Mouse (Mus musculus): ENCODE results near the gene Nxpe5.

The Nxpe5 gene

GRCm38 (mm10) chr5:138277994-138278393 is 52.3 kb downstream of the Nxpe5 start:
- no peak for DNase-seq (ENCODE audit: low spot score)

GRCm38 (mm10) chr5:138279585-138280424 is 54.1 kb downstream of the Nxpe5 start, which contains the start of the genes Gm43720, Gpc2 and Stag3:
Gene Gm43720, minus strand, starts transcription at chr5:138279958.
Gene Gpc2, minus strand, starts transcription at chr5:138280005.
Gene Stag3, plus strand, starts transcription at chr5:138280240.
- DNase-seq (ENCODE audit: low spot score), result peak; percentile 90

DNA sequence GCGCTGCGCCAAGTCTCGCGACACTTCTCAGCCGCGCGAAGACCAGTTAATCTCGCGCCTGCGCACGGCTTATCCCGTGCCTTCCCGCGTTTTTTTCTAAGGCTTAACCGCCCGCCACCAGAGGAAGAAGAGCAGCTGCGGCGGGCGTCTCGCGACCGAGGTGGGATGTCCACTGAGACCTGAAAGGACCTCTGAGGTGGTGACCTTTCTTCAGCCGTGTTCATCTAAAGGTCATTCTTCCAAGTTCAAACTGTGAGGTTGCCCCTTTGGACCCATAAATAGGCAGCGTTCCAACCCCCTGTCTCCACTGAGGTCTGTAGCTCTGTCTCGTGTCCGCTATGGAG is 54.7 kb downstream of the Nxpe5 start:
- peak; percentile 81 for DNase-seq (ENCODE audit: low spot score)

- peak; percentile 34 for DNase-seq (ENCODE audit: low spot score)
These were observed 55.1 kb downstream of the Nxpe5 start for GRCm38 (mm10) chr5:138280829-138281228.

GRCm38 (mm10) chr5:138281798-138282197 is 56.1 kb downstream of the Nxpe5 start:
- DNase-seq (ENCODE audit: low spot score), result no peak

DNA sequence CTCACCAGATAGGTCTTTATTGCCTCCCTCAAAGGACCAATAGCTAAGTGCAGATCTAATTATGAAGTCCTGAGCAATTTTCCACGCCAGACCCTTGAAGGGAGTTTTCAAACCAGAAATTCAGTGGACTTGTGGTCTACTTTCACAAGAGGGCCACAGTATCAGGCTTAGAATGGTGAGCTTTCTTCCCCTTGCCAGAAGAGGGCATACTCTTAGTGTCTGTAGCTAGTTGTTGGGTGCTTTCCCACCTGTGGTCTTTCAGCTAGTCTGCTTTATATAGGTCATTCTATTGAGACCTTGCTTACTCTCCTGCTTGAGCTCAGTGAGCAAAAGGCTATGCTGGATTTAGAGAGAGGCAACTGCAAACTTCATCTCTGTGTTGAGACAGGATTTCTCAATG is 57.8 kb downstream of the Nxpe5 start:
- DNase-seq (ENCODE audit: low spot score), result no peak

DNA sequence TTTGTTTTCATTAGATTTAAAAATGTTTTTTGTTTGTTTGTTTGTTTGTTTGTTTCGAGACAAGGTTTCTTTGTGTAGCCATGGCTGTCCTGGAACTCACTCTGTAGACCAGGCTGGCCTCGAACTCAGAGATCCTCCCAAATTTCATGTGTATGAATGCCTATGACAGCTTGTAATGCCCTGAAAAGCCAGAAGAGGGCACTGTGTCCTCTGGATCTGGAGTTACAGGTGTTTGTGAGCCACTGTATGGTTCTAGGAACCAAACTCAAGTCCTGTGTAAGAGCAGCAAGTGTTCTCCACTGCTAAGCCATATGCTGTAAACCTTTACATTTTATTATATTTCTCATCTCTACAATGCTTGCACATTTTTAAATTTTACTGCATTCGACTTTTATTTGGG is 62.2 kb downstream of the Nxpe5 start:
- no peak for DNase-seq (ENCODE audit: low spot score)

DNA sequence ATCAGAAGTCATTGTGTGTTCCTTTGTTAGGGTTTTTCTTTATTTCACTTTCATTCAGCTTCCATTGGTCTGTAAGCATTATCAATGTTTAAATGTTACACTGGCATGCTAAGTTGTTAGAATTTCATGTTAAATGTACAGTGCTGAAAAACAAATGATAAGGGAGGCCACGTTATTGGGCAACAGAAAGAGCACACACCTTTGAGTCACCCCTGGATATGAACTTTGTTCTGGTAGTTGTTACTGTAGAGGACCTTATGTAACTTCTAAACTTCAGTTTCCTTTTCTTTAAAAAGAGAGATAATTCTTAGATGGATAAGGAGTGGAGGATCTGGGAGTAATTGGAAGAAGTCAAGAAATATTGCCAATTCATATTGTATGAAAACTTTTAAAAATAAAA is 65.9 kb downstream of the Nxpe5 start:
- DNase-seq (ENCODE audit: low spot score), result no peak

GRCm38 (mm10) chr5:138294158-138294557 is 68.5 kb downstream of the Nxpe5 start:
- DNase-seq (ENCODE audit: low spot score), result no peak

GRCm38 (mm10) chr5:138299613-138300012 is 73.9 kb downstream of the Nxpe5 start:
- DNase-seq (ENCODE audit: low spot score), result no peak
